Mouse (Mus musculus) embryonic stem cell, embryonic (primary cell): Measurements from ENCODE around the gene Zfp692.

Source experiments
- CTCF ChIA-PET, 4 experiments: fragments of 300-600 bp in 2 of 4; fragments of 350-600 bp in 2 of 4; sonication (Branson Sonifier 250); formaldehyde crosslinking; loops; one replicate each; lab custom pipeline; 2022; ENCODE audit warnings: inconsistent platforms in 2 of 4; lab: Charles Lee
- POLR2A ChIA-PET, 4 experiments: fragments of 300-600 bp in 2 of 4; fragments of 350-600 bp in 2 of 4; sonication (Branson Sonifier 250); formaldehyde crosslinking; loops; one replicate each; lab custom pipeline; 2022; ENCODE audit warnings: antibody characterized with exemption in 4 of 4, inconsistent platforms in 1 of 4; lab: Charles Lee

Zfp692 gene

GRCm38 (mm10) chr11:58301837-58302754 lies 4.8 kb upstream of the Zfp692 start:
- ChIA-PET POLR2A (interaction anchor here in 3 of 4 experiments (0.5 to 2.3 kb wide), 19 partner anchors 10 to 450 kb away, joined by 3 to 39 read pairs (median 3); partner anchors contain the start of genes Sh3bp5l (in 3 of the 3), Zfp672 (in 3 of the 3) and Cnot8 (in 1 of the 3)), CTCF (interaction anchor here (0.6 to 2.4 kb wide), 44 partner anchors 9 to 911 kb away, joined by 3 to 16 read pairs (median 4); partner anchors contain the start of genes Sh3bp5l (in 3 of the 4), Zfp672 (in 3 of the 4) and Fam183b (in 1 of the 4))

GRCm38 (mm10) chr11:58302774-58303445 lies 4.0 kb upstream of the Zfp692 start:
- CTCF ChIA-PET, result interaction anchor here in 3 of 4 experiments (0.6 to 2.4 kb wide), 15 partner anchors 13 to 736 kb away, joined by 3 to 13 read pairs (median 4); partner anchors contain the start of genes Sh3bp5l (in 2 of the 3), Zfp672 (in 2 of the 3) and Fam183b (in 1 of the 3)
- POLR2A ChIA-PET, result interaction anchor here in 3 of 4 experiments (0.6 to 2.3 kb wide), 12 partner anchors 10 to 699 kb away, joined by 3 to 39 read pairs (median 6); partner anchors contain the start of genes Sh3bp5l (in 3 of the 3) and Zfp672 (in 3 of the 3)

GRCm38 (mm10) chr11:58303594-58303993 lies 3.3 kb upstream of the Zfp692 start:
- POLR2A ChIA-PET, result interaction anchor here in 2 of 4 experiments (0.6 to 2.3 kb wide), 5 partner anchors 13 to 698 kb away, joined by 3 to 15 read pairs (median 8); partner anchors contain the start of genes Sh3bp5l (in 1 of the 2) and Zfp672 (in 1 of the 2)
- CTCF ChIA-PET, result interaction anchor here in 1 of 4 experiments (2.4 kb wide), 1 partner anchor 64 kb away, joined by 12 read pairs; no protein-coding TSS in a partner anchor

GRCm38 (mm10) chr11:58305299-58305698 lies 1.6 kb upstream of the Zfp692 start:
- CTCF ChIA-PET, result interaction anchor here in 1 of 4 experiments (0.6 kb wide), 1 partner anchor 286 kb away, joined by 3 read pairs; no protein-coding TSS in a partner anchor
- POLR2A ChIA-PET, result interaction anchor here in 1 of 4 experiments (0.6 kb wide), 3 partner anchors 50 to 169 kb away, joined by 3 read pairs; no protein-coding TSS in a partner anchor

GRCm38 (mm10) chr11:58307411-58308080 lies 677 bp downstream of the Zfp692 start:
- CTCF ChIA-PET, result interaction anchor here in 3 of 4 experiments (0.5 to 2.6 kb wide), 13 partner anchors 9 to 210 kb away, joined by 3 to 11 read pairs (median 3); partner anchors contain the start of genes Sh3bp5l (in 1 of the 3) and Zfp672 (in 1 of the 3)

GRCm38 (mm10) chr11:58308661-58309060 lies 1.8 kb downstream of the Zfp692 start:
- ChIA-PET CTCF (interaction anchor here in 2 of 4 experiments (1.3 to 2.6 kb wide), 3 partner anchors 8 to 69 kb away, joined by 5 to 11 read pairs (median 11); partner anchors contain the start of genes Sh3bp5l (in 1 of the 2) and Zfp672 (in 1 of the 2)), POLR2A (interaction anchor here in 3 of 4 experiments (0.6 to 3.2 kb wide), 10 partner anchors 8 to 31 kb away, joined by 3 to 34 read pairs (median 8); partner anchors contain the start of genes Sh3bp5l (in 3 of the 3) and Zfp672 (in 3 of the 3))

More at GRCm38 (mm10) chr11:58307411-58308080, 677 bp downstream of the Zfp692 start:
- POLR2A ChIA-PET, result interaction anchor here (0.8 to 3.2 kb wide), 21 partner anchors 9 to 518 kb away, joined by 3 to 34 read pairs (median 5); partner anchors contain the start of genes Sh3bp5l (in 4 of the 4), Zfp672 (in 4 of the 4) and Cnot8 (in 2 of the 4)

GRCm38 (mm10) chr11:58314069-58314468 lies 7.2 kb downstream of the Zfp692 start:
- POLR2A ChIA-PET, result no interaction called here
- CTCF ChIA-PET, result no interaction called here

GRCm38 (mm10) chr11:58315536-58316168 lies 8.8 kb downstream of the Zfp692 start:
- CTCF ChIA-PET, result interaction anchor here in 3 of 4 experiments (0.6 to 2.1 kb wide), 4 partner anchors 8 to 37 kb away, joined by 3 to 12 read pairs (median 6); no protein-coding TSS in a partner anchor
- POLR2A ChIA-PET, result interaction anchor here in 3 of 4 experiments (0.6 to 3.8 kb wide), 14 partner anchors 8 to 29 kb away, joined by 3 to 33 read pairs (median 6); partner anchors contain the start of genes Sh3bp5l (in 3 of the 3), Zfp672 (in 3 of the 3) and Zfp692 (in 2 of the 3)

GRCm38 (mm10) chr11:58316344-58316743 lies 9.5 kb downstream of the Zfp692 start:
- CTCF ChIA-PET, result interaction anchor here in 3 of 4 experiments (1.0 to 2.1 kb wide), 5 partner anchors 9 to 137 kb away, joined by 3 to 12 read pairs (median 9); partner anchors contain the start of gene Zfp692 (in 1 of the 3)
- POLR2A ChIA-PET, result interaction anchor here in 3 of 4 experiments (0.8 to 3.8 kb wide), 13 partner anchors 8 to 505 kb away, joined by 3 to 33 read pairs (median 7); partner anchors contain the start of genes Zfp672 (in 3 of the 3), Sh3bp5l (in 2 of the 3) and Zfp692 (in 2 of the 3)

GRCm38 (mm10) chr11:58316768-58317390 lies 10.0 kb downstream of the Zfp692 start:
- POLR2A ChIA-PET, result interaction anchor here in 3 of 4 experiments (0.8 to 3.8 kb wide), 11 partner anchors 9 to 506 kb away, joined by 3 to 33 read pairs (median 7); partner anchors contain the start of genes Zfp672 (in 3 of the 3), Sh3bp5l (in 2 of the 3) and Zfp692 (in 2 of the 3)
- CTCF ChIA-PET, result interaction anchor here in 3 of 4 experiments (1.0 to 2.1 kb wide), 5 partner anchors 9 to 138 kb away, joined by 3 to 12 read pairs (median 9); partner anchors contain the start of gene Zfp692 (in 1 of the 3)

- ChIA-PET CTCF (interaction anchor here in 2 of 4 experiments (0.8 to 1.5 kb wide), 5 partner anchors 15 to 861 kb away, joined by 3 to 7 read pairs (median 5); no protein-coding TSS in a partner anchor), POLR2A (interaction anchor here in 2 of 4 experiments (1.0 to 3.6 kb wide), 13 partner anchors 7 to 218 kb away, joined by 3 to 11 read pairs (median 6); partner anchors contain the start of genes Sh3bp5l (in 2 of the 2), Zfp692 (in 2 of the 2), Cnot8 (in 1 of the 2) and Mrpl22 (in 1 of the 2))
Measured at GRCm38 (mm10) chr11:58322824-58323569, 16.1 kb downstream of the Zfp692 start.

GRCm38 (mm10) chr11:58323570-58324340 lies 16.9 kb downstream of the Zfp692 start:
- CTCF ChIA-PET, result interaction anchor here in 2 of 4 experiments (0.8 to 1.5 kb wide), 5 partner anchors 16 to 860 kb away, joined by 3 to 7 read pairs (median 5); no protein-coding TSS in a partner anchor
- POLR2A ChIA-PET, result interaction anchor here in 2 of 4 experiments (0.8 to 2.5 kb wide), 11 partner anchors 8 to 219 kb away, joined by 3 to 11 read pairs (median 5); partner anchors contain the start of genes Zfp692 (in 2 of the 2), Cnot8 (in 1 of the 2) and Mrpl22 (in 1 of the 2)

GRCm38 (mm10) chr11:58324614-58325229 lies 17.9 kb downstream of the Zfp692 start:
- CTCF ChIA-PET, result interaction anchor here in 1 of 4 experiments (1.2 to 1.5 kb wide), 3 partner anchors 17 to 859 kb away, joined by 3 to 7 read pairs (median 7); no protein-coding TSS in a partner anchor
- POLR2A ChIA-PET, result interaction anchor here in 2 of 4 experiments (0.8 to 2.5 kb wide), 7 partner anchors 9 to 23 kb away, joined by 3 to 11 read pairs (median 7); partner anchors contain the start of gene Zfp692 (in 2 of the 2)
